Mouse (Mus musculus) stomach, embryonic 16.5 days (tissue): ENCODE data around the gene Galnt10. TPM values are rescaled to one million over a fixed set of nuclear protein-coding genes. Genes with fewer than 3 reads are reported as not detected.

Experiments
- ATAC-seq: fragments of 200-750 bp; cut with Nextera tagmentation; 2 replicates; pipeline ENCODE4 v1.8.0; 2017; ENCODE audit warnings: moderate number of reproducible peaks, moderate TSS enrichment; ENCODE audit not compliant: insufficient read depth, low FRiP score
- H3K27ac ChIP-seq: fragments of 300-500 bp; sonication (generic); 2 replicates; pipeline ENCODE4 v1.5.1; 2014; ENCODE audit warnings: low read length
- H3K27me3 ChIP-seq: fragments of 300-500 bp; sonication (generic); 2 replicates; pipeline ENCODE4 v1.6.1; 2014; ENCODE audit warnings: low read length, control low read depth, mixed read lengths; ENCODE audit not compliant: control insufficient read depth, insufficient read depth
- H3K36me3 ChIP-seq: fragments of 300-500 bp; sonication (generic); 2 replicates; pipeline ENCODE4 v1.6.1; 2014; ENCODE audit warnings: low read length; ENCODE audit not compliant: control insufficient read depth, insufficient read depth
- H3K4me1 ChIP-seq: fragments of 300-500 bp; sonication (generic); 2 replicates; pipeline ENCODE4 v1.6.1; 2014; ENCODE audit warnings: low read length, control low read depth, mixed read lengths; ENCODE audit not compliant: control insufficient read depth, insufficient read depth
- H3K4me2 ChIP-seq: fragments of 300-500 bp; sonication (generic); 2 replicates; pipeline ENCODE4 v1.6.1; 2014; ENCODE audit warnings: low read depth, low read length, mixed read lengths
- H3K4me3 ChIP-seq: fragments of 300-500 bp; sonication (generic); replicated peaks from 2 replicates; pipeline ENCODE4 v1.5.1; 2014; ENCODE audit warnings: mild to moderate bottlenecking, low read length
- H3K9ac ChIP-seq: fragments of 300-500 bp; sonication (generic); 2 replicates; pipeline ENCODE4 v1.6.1; 2014; ENCODE audit warnings: low read length
- H3K9me3 ChIP-seq: fragments of 300-500 bp; sonication (generic); replicated peaks from 2 replicates; pipeline ENCODE4 v1.6.1; 2016; ENCODE audit warnings: low read length, control low read depth; ENCODE audit not compliant: control insufficient read depth
- WGBS: fragments of 180-500 bp; shearing (Covaris S2); extraction: QIAGEN DNeasy Blood & Tissue Kit; methylation state at CpG from one replicate; pipeline ENCODE4 v1.1.7; 2014; 5-methylcytosine and 5-hydroxymethylcytosine counted together
- polyA plus RNA-seq: library from polyadenylated mRNA; unstranded; fragments of >200 nt; fragmentation: Nextera tagmentation; extraction: Ambion mirVana; gene quantifications from 2 replicates; pipeline ENCODE4 v1.2.1, GENCODE M21; 2015

Gene Galnt10
- polyA plus RNA-seq, 1 experiment from 2014 or later: 17.4 TPM

DNA sequence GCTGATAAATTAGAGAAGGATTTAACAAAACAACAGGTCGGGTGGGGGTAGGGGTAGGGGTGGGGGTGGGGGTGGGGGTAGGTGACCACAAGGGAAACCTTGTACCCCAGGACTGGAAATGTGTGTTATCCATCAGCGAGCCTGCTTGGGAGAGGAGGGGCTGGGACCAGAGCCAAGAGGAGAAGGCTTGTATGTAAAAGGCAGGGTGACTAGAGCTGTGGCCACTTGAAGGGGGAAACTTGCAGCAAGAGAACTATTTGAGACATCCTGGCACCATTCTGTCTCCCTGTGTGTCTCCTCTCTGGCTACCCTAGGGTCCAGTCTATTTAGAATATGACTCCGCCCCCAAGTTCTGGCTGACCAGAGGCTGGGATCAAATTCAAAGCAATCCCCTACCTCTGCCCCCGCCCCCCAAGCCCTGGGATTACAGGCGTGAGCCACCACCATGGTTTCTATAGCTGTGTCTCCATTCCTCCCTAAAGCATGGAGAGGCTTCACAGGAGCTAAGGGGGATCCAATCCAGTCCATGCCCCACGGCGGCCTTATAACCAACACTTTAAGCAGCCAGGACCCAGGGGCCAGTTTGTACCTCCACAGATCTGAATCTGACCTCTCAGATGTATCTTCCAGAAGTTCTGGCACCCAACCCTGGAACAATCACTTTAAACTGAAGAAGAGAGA lies 13.3 kb upstream of the Galnt10 start:
- H3K36me3 ChIP-seq: no peaks in the 10 kb centered on the region
- 0 out of 2 replicates have a peak, but pooled peaks cover 5% of the 10 kb centered on the region for H3K4me1 ChIP-seq
- H3K9ac ChIP-seq: no peak overlapping the region
- no peak overlapping the region for H3K4me2 ChIP-seq
- 70% methylated on average over 7 of the region's 7 CpGs for WGBS
- H3K9me3 ChIP-seq: no peaks in the 10 kb centered on the region
- ATAC-seq: no peak
- no peak overlapping the region for H3K27ac ChIP-seq
- H3K27me3 ChIP-seq: no peaks in the 10 kb centered on the region
- H3K4me3 ChIP-seq: no peak overlapping the region

DNA sequence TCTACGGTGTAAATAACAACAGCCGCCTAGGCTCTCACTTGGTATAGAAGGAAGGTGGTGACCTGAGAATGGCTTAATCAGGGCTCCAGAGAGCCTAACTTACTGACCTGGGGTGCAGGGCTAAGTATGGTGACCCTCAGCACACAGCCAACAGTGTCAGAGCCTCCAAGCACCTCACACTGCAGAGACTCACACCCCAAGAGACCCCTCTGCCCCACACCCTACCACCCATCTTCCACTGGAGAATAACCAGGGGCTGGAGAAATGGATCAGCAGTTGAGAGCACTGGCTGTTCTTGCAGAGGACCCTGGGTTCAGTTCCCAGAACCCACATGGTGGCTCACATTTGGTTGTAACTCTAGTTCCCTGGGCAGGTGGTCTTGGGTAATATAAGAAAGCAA lies 12.2 kb upstream of the Galnt10 start:
- 90% methylated on average over 2 of the region's 2 CpGs for WGBS
- H3K9ac ChIP-seq: no peak overlapping the region
- no peak for ATAC-seq
- H3K27ac ChIP-seq: no peak overlapping the region
- no peaks in the 10 kb centered on the region for H3K36me3 ChIP-seq
- H3K9me3 ChIP-seq: no peaks in the 10 kb centered on the region
- 0 out of 2 replicates have a peak, but pooled peaks cover 5% of the 10 kb centered on the region for H3K4me1 ChIP-seq
- H3K4me3 ChIP-seq: no peak overlapping the region
- no peaks in the 10 kb centered on the region for H3K27me3 ChIP-seq
- H3K4me2 ChIP-seq: no peak overlapping the region

DNA sequence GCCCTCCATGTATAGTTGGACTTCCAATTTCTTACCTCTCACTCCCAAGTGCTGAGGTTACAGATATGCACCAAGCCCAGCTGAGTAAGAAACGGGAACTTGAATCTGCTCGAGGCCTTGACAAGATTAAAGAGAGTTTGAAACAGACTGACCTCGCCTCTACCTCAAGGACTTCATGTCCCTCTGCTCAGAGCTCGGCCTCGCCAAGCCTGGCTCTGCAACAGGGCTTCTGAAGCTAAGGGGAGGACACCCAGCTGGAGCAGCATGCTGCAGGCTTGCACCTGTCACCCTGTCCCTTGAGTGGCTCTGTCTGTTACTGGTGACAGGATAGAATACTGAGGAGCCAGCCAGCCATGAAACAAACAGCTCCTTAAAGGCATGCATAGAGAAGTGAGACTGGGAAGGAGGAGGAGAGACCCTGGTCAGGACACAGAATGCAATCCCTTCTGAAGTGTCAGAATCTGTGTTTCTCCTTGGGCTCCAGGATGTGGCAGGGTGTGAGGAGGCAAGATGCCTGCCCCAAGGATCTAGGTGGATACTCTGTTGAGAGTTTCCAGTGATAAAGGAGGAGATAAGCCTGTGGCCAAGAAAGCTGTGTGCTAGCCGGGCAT lies 11.2 kb upstream of the Galnt10 start:
- Histone ChIP-seq H3K9me3 (no peaks in the 10 kb centered on the region), H3K4me3 (no peak overlapping the region), H3K4me2 (no peak overlapping the region), H3K27ac (no peak overlapping the region), H3K9ac (no peak overlapping the region), H3K27me3 (no peaks in the 10 kb centered on the region), H3K36me3 (no peaks in the 10 kb centered on the region), H3K4me1 (0 out of 2 replicates have a peak, but pooled peaks cover 5% of the 10 kb centered on the region)
- ATAC-seq: no peak
- 64% methylated on average over 6 of the region's 6 CpGs for WGBS

DNA sequence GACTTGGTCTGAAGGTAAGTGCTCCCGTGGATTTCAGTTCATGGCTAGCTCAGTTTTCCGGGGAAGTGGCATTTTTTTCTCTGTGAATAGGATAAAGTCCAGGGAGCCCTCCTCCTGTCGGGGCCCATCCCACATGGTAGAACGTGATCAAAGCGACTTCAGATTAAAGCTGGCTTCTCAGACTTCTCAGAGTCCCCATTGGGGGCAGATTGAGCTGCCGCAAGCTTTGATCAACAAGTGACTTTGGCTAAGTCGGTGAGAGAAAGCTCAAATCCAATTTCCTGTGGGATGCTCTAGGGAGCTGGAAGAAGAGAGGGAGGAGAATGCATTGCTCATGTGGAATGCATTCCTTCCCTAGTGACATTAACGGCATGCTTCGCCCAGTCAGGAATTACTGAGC lies 10.1 kb upstream of the Galnt10 start:
- no peaks in the 10 kb centered on the region for H3K27me3 ChIP-seq
- no peak overlapping the region for H3K4me3 ChIP-seq
- no peak for ATAC-seq
- H3K9ac ChIP-seq: no peak overlapping the region
- H3K4me2 ChIP-seq: no peak overlapping the region
- WGBS: 19% methylated on average over 9 of the region's 9 CpGs
- H3K36me3 ChIP-seq: no peaks in the 10 kb centered on the region
- no peak overlapping the region for H3K27ac ChIP-seq
- H3K4me1 ChIP-seq: 0 out of 2 replicates have a peak, but pooled peaks cover 5% of the 10 kb centered on the region
- no peaks in the 10 kb centered on the region for H3K9me3 ChIP-seq

DNA sequence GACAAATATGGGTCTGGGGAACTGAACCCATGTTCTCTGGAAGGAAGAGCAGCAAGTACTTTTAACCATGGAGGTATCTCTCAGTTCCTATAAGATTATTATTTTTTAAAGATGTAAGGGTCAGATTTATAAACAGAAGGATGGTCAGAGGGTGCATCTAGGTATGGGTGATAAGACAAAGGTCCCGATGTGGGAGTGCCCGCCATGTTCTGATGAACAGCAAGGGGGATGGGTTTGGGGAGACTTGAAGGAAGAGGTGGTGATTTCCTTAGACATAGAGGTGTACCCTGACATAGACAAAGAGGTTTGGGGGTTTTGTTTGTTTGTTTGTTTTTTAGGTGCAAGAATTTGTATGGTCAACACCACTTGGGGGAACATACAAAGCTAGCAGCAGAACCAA lies 1.6 kb upstream of the Galnt10 start:
- Histone ChIP-seq H3K4me2 (peak overlapping the region; percentile 67), H3K36me3 (no peaks in the 10 kb centered on the region), H3K4me3 (no peak overlapping the region), H3K4me1 (peaks cover 14% of the 10 kb centered on the region), H3K27me3 (no peaks in the 10 kb centered on the region), H3K27ac (no peak overlapping the region), H3K9ac (no peak overlapping the region), H3K9me3 (no peaks in the 10 kb centered on the region)
- 58% methylated on average over 2 of the region's 2 CpGs for WGBS
- no peak for ATAC-seq

DNA sequence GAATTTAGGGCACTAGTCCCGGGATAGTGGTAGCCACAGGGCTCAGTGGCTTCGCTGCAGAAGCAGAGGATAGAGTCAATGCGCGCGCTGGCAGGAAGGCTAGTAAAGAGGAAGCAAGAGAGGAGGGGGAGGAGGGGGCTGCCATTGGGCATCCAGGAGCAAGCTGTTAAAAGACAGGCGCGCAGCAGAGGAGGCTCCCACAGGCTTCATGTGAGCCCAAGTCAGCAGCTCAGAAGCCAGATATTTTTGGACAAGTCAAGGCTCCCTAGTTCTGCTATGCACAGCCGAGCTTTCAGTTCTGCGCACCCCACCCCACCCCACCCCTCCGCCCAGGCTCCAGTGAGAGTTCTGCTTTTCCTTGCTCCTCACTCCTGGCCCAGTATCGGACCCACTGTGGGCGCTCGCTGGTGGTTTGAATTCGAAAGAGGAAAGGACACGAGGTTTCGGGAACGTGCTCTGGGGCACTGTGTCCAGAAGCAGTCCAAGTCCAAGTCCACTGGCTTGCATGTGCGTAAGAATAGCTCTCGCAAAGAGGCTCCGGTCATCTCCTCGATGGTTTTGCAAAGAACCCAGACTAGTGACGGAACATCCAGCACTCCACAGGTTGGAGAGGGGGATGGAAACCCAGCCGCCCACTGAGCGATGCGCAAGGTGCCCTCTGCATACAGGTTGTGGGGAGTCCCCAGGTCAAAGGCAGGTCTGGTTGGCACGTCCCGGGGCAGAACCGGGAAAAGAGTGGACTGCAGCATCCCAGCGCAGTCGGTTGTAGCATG lies 811 bp upstream of the Galnt10 start:
- ATAC-seq: peak; percentile 32
- H3K9me3 ChIP-seq: no peaks in the 10 kb centered on the region
- peak overlapping the region; percentile 76 for H3K4me3 ChIP-seq
- under 1% methylated on average over 30 of the region's 30 CpGs for WGBS
- no peaks in the 10 kb centered on the region for H3K36me3 ChIP-seq
- no peaks in the 10 kb centered on the region for H3K27me3 ChIP-seq
- peak overlapping the region; percentile 68 for H3K27ac ChIP-seq
- H3K4me1 ChIP-seq: peaks cover 14% of the 10 kb centered on the region
- H3K9ac ChIP-seq: peak overlapping the region; percentile 82
- H3K4me2 ChIP-seq: peak overlapping the region; percentile 67

DNA sequence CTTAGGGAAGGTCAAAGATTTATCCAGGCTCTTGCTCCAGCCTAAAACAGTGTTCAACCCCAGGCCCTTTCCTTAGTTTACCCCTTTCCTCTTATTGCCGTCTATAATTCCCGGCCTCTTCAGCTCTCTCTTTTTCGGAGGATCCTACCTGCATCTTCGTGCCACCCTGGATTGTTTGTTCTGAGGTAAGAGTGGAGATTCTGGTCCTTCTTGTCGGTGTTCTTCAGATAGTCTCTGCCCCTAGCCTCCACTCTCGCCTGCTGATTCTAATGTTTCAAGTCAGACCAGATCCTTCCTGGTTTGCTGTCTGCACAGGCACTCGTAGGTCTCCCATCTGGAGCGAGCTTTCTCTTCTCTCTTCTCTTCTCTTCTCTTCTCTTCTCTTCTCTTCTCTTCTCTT lies 605 bp downstream of the Galnt10 start:
- ATAC-seq: no peak
- H3K9me3 ChIP-seq: no peaks in the 10 kb centered on the region
- peak overlapping the region; percentile 67 for H3K4me2 ChIP-seq
- H3K27ac ChIP-seq: no peak overlapping the region
- WGBS: 17% methylated on average over 8 of the region's 8 CpGs
- H3K27me3 ChIP-seq: no peaks in the 10 kb centered on the region
- peak overlapping the region; percentile 76 for H3K4me3 ChIP-seq
- H3K9ac ChIP-seq: peak overlapping the region; percentile 82
- peaks cover 16% of the 10 kb centered on the region for H3K4me1 ChIP-seq
- no peaks in the 10 kb centered on the region for H3K36me3 ChIP-seq

DNA sequence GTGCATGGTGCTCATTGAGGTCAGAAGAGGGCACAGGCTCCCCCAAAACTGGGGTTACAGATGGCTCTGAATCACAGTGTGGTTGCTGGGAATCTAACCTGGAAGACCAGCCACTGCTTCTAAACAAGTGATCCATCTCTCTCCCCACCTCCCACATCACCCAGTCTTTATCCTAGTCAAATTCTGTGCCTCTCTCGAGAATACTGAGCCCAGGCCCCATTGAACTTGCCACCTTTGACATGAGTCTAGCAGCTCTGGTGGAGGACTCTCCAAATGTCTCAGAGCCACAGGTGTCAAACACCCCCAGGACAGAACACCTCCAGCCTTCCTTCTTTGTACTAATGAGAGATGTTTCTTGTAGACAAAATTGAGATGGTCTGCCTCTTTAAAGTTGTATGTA lies 1.2 kb downstream of the Galnt10 start:
- ATAC-seq: no peak
- no peak overlapping the region; the same call in 1 of the 2 replicates for H3K9ac ChIP-seq
- H3K9me3 ChIP-seq: no peaks in the 10 kb centered on the region
- 27% methylated on average over 1 of the region's 1 CpGs for WGBS
- peak overlapping the region; percentile 67 for H3K4me2 ChIP-seq
- peak overlapping the region; percentile 76 for H3K4me3 ChIP-seq
- peaks cover 21% of the 10 kb centered on the region for H3K4me1 ChIP-seq
- H3K36me3 ChIP-seq: no peaks in the 10 kb centered on the region
- no peak overlapping the region for H3K27ac ChIP-seq
- no peaks in the 10 kb centered on the region for H3K27me3 ChIP-seq

DNA sequence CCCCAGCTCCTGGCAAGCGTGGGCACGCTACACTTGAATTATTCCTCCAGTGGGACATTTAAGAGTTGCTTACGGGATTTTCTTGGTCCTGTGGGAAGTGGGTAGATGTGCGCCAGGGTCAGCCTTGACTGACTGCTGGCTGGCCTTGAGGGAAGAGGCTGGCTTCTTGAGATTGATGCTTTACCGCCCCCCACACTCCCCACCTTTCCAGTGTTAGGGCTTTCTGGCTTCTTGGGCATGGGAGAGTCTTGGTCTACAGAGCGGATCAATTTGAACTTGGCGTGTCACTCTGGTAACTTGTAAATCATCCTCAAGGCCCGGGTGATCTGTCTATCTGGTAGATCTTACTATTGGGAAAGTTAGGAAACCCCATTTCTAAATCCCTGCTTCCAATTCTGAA lies 1.7 kb downstream of the Galnt10 start:
- Histone ChIP-seq H3K36me3 (no peaks in the 10 kb centered on the region), H3K27ac (no peak overlapping the region), H3K4me2 (peak overlapping the region; percentile 67), H3K27me3 (no peaks in the 10 kb centered on the region), H3K4me1 (peaks cover 27% of the 10 kb centered on the region), H3K4me3 (0 out of 2 replicates have a peak overlapping the region, but pooled peaks have one; percentile 76), H3K9me3 (no peaks in the 10 kb centered on the region), H3K9ac (no peak overlapping the region; the same call in 1 of the 2 replicates)
- no peak for ATAC-seq
- WGBS: 82% methylated on average over 8 of the region's 8 CpGs
